Mouse (Mus musculus) liver, embryonic 12.5 days (tissue): ENCODE results near the gene Fbxw9. TPM values are rescaled to one million over a fixed set of nuclear protein-coding genes. Genes with fewer than 3 reads are reported as not detected.

Source experiments
- ATAC-seq: fragments of 200-750 bp; cut with Nextera tagmentation; 2 replicates; pipeline ENCODE4 v1.8.0; 2017; ENCODE audit warnings: moderate number of reproducible peaks, mild to moderate bottlenecking, moderate library complexity
- H3K27ac ChIP-seq: fragments of 300-500 bp; sonication (generic); 2 replicates; pipeline ENCODE4 v1.5.1; 2016; ENCODE audit warnings: mild to moderate bottlenecking
- H3K27me3 ChIP-seq: fragments of 300-500 bp; sonication (generic); replicated peaks from 2 replicates; pipeline ENCODE4 v1.6.1; 2016; ENCODE audit warnings: mild to moderate bottlenecking, moderate library complexity
- H3K36me3 ChIP-seq: fragments of 300-500 bp; sonication (generic); 2 replicates; pipeline ENCODE4 v1.6.1; 2016; ENCODE audit warnings: mild to moderate bottlenecking, moderate library complexity
- H3K4me1 ChIP-seq: fragments of 300-500 bp; sonication (generic); 2 replicates; pipeline ENCODE4 v1.6.1; 2016
- H3K4me2 ChIP-seq: fragments of 300-500 bp; sonication (generic); 2 replicates; pipeline ENCODE4 v1.6.1; 2016; ENCODE audit warnings: mild to moderate bottlenecking, moderate library complexity
- H3K4me3 ChIP-seq: fragments of 300-500 bp; sonication (generic); 2 replicates; pipeline ENCODE4 v1.5.1; 2016; ENCODE audit warnings: mild to moderate bottlenecking, moderate library complexity
- H3K9ac ChIP-seq: fragments of 300-500 bp; sonication (generic); 2 replicates; pipeline ENCODE4 v1.6.1; 2016; ENCODE audit warnings: mild to moderate bottlenecking, moderate library complexity
- H3K9me3 ChIP-seq: fragments of 300-500 bp; sonication (generic); replicated peaks from 2 replicates; pipeline ENCODE4 v1.6.1; 2016; ENCODE audit warnings: mild to moderate bottlenecking, moderate library complexity
- WGBS: fragments of 180-500 bp; shearing (Covaris S2); methylation state at CpG from one replicate; pipeline ENCODE4 v1.1.7; 2016; ENCODE audit not compliant: insufficient replicate concordance; 5-methylcytosine and 5-hydroxymethylcytosine counted together
- polyA plus RNA-seq: library from polyadenylated mRNA; unstranded; fragments of >200 nt; fragmentation: Nextera tagmentation; extraction: Ambion mirVana; gene quantifications from 2 replicates; pipeline ENCODE4 v1.2.1, GENCODE M21; 2016

The Fbxw9 gene
- polyA plus RNA-seq: 8.5 and 9.5 TPM in 2 replicates

- ATAC-seq: peak; percentile 82
- peak within 1 kb of the TSS; percentile 87 for H3K4me2 ChIP-seq
- H3K27me3 ChIP-seq: no peaks in the 10 kb centered on the region
- H3K9me3 ChIP-seq: no peaks in the 10 kb centered on the region
- peaks cover 36% of the 10 kb centered on the region for H3K36me3 ChIP-seq
- peak within 1 kb of the TSS; percentile 70 for H3K9ac ChIP-seq
- WGBS: 1% methylated on average over 52 of the region's 53 CpGs
- peak within 1 kb of the TSS; percentile 68 for H3K4me3 ChIP-seq
- peaks cover 14% of the 10 kb centered on the region for H3K4me1 ChIP-seq
- 0 out of 2 replicates have a peak within 1 kb of the TSS, but pooled peaks have one; percentile 5 for H3K27ac ChIP-seq
Observed at GRCm38 (mm10) chr8:85059879-85060616, at the start of gene Fbxw9. Fbxw9 (plus strand) TSS chr8:85060055.

- no peak overlapping the region for H3K4me3 ChIP-seq
- no peak overlapping the region; the same call in 1 of the 2 replicates for H3K9ac ChIP-seq
- H3K4me2 ChIP-seq: no peak overlapping the region
- H3K27ac ChIP-seq: no peak overlapping the region
- 12% methylated on average over 28 of the region's 28 CpGs for WGBS
- H3K4me1 ChIP-seq: peaks cover 19% of the 10 kb centered on the region
- ATAC-seq: no peak
- H3K27me3 ChIP-seq: peaks cover 83% of the 10 kb centered on the region
- H3K36me3 ChIP-seq: no peaks in the 10 kb centered on the region
- H3K9me3 ChIP-seq: no peaks in the 10 kb centered on the region
Observed at GRCm38 (mm10) chr8:85011242-85011641, 48.6 kb upstream of the Fbxw9 start.

- 5% methylated on average over 25 of the region's 26 CpGs for WGBS
- Histone ChIP-seq H3K36me3 (peaks cover 13% of the 10 kb centered on the region), H3K9me3 (no peaks in the 10 kb centered on the region), H3K27me3 (peaks cover 66% of the 10 kb centered on the region), H3K9ac (peak overlapping the region; percentile 56), H3K4me1 (peaks cover 13% of the 10 kb centered on the region), H3K4me3 (peak overlapping the region; percentile 38), H3K4me2 (peak overlapping the region; percentile 70), H3K27ac (no peak overlapping the region)
- peak; percentile 45; the same call in 1 of the 2 replicates for ATAC-seq
Observed at GRCm38 (mm10) chr8:85013230-85013840, 46.5 kb upstream of the Fbxw9 start.

GRCm38 (mm10) chr8:85014431-85014830, 45.4 kb upstream of the Fbxw9 start, which contains the start of gene Best2:
Best2 (minus strand) TSS chr8:85014531.
- no peaks in the 10 kb centered on the region for H3K9me3 ChIP-seq
- WGBS: 53% methylated on average over 1 of the region's 2 CpGs
- peaks cover 24% of the 10 kb centered on the region for H3K36me3 ChIP-seq
- H3K9ac ChIP-seq: peak within 1 kb of the TSS; percentile 56
- H3K4me1 ChIP-seq: peaks cover 13% of the 10 kb centered on the region
- peak within 1 kb of the TSS; percentile 70 for H3K4me2 ChIP-seq
- no peak within 1 kb of the TSS for H3K27ac ChIP-seq
- peaks cover 55% of the 10 kb centered on the region for H3K27me3 ChIP-seq
- H3K4me3 ChIP-seq: peak within 1 kb of the TSS; percentile 38
- ATAC-seq: no peak

- no peak overlapping the region for H3K4me2 ChIP-seq
- H3K4me1 ChIP-seq: peaks cover 9% of the 10 kb centered on the region
- no peak for ATAC-seq
- no peaks in the 10 kb centered on the region for H3K9me3 ChIP-seq
- peaks cover 47% of the 10 kb centered on the region for H3K36me3 ChIP-seq
- peaks cover 34% of the 10 kb centered on the region for H3K27me3 ChIP-seq
- WGBS: 64% methylated on average over 10 of the region's 10 CpGs
- no peak overlapping the region for H3K4me3 ChIP-seq
- no peak overlapping the region for H3K9ac ChIP-seq
- no peak overlapping the region for H3K27ac ChIP-seq
Observed at GRCm38 (mm10) chr8:85016724-85017123, 43.1 kb upstream of the Fbxw9 start.

- H3K27me3 ChIP-seq: peaks cover 29% of the 10 kb centered on the region
- no peak overlapping the region for H3K4me2 ChIP-seq
- H3K9ac ChIP-seq: no peak overlapping the region
- peaks cover 52% of the 10 kb centered on the region for H3K36me3 ChIP-seq
- no peak overlapping the region for H3K4me3 ChIP-seq
- H3K4me1 ChIP-seq: peaks cover 9% of the 10 kb centered on the region
- ATAC-seq: no peak
- H3K27ac ChIP-seq: no peak overlapping the region
- 69% methylated on average over 5 of the region's 5 CpGs for WGBS
- no peaks in the 10 kb centered on the region for H3K9me3 ChIP-seq
Observed at GRCm38 (mm10) chr8:85017209-85017608, 42.6 kb upstream of the Fbxw9 start.

- H3K4me2 ChIP-seq: no peak overlapping the region
- H3K9me3 ChIP-seq: no peaks in the 10 kb centered on the region
- H3K4me3 ChIP-seq: no peak overlapping the region
- H3K9ac ChIP-seq: no peak overlapping the region
- ATAC-seq: no peak
- H3K4me1 ChIP-seq: peaks cover 25% of the 10 kb centered on the region
- peaks cover 71% of the 10 kb centered on the region for H3K36me3 ChIP-seq
- 84% methylated on average over 3 of the region's 3 CpGs for WGBS
- H3K27ac ChIP-seq: no peak overlapping the region
- no peaks in the 10 kb centered on the region for H3K27me3 ChIP-seq
Observed at GRCm38 (mm10) chr8:85021514-85022055, 38.3 kb upstream of the Fbxw9 start.

- Histone ChIP-seq H3K4me3 (peak overlapping the region; percentile 100), H3K36me3 (peaks cover 60% of the 10 kb centered on the region), H3K27ac (no peak overlapping the region), H3K4me2 (peak overlapping the region; percentile 96), H3K27me3 (no peaks in the 10 kb centered on the region), H3K9ac (peak overlapping the region; percentile 82), H3K9me3 (no peaks in the 10 kb centered on the region), H3K4me1 (peaks cover 36% of the 10 kb centered on the region)
- WGBS: 88% methylated on average over 3 of the region's 3 CpGs
- no peak for ATAC-seq
Observed at GRCm38 (mm10) chr8:85023846-85024245, 36.0 kb upstream of the Fbxw9 start.

GRCm38 (mm10) chr8:85025098-85025932, 34.5 kb upstream of the Fbxw9 start, which contains the start of gene Asna1:
Asna1 (minus strand) TSS chr8:85025281.
- H3K9ac ChIP-seq: peak within 1 kb of the TSS; percentile 100
- peaks cover 60% of the 10 kb centered on the region for H3K36me3 ChIP-seq
- no peaks in the 10 kb centered on the region for H3K27me3 ChIP-seq
- H3K9me3 ChIP-seq: no peaks in the 10 kb centered on the region
- peak within 1 kb of the TSS; percentile 96 for H3K27ac ChIP-seq
- ATAC-seq: peak; percentile 82
- peak within 1 kb of the TSS; percentile 100 for H3K4me3 ChIP-seq
- H3K4me1 ChIP-seq: peaks cover 51% of the 10 kb centered on the region
- H3K4me2 ChIP-seq: peak within 1 kb of the TSS; percentile 96
- 3% methylated on average over 30 of the region's 30 CpGs for WGBS

GRCm38 (mm10) chr8:85026670-85027515, 33.0 kb upstream of the Fbxw9 start, which contains the start of gene Trir:
Trir (plus strand) TSS chr8:85026823.
- no peaks in the 10 kb centered on the region for H3K9me3 ChIP-seq
- WGBS: under 1% methylated on average over 71 of the region's 75 CpGs
- H3K4me2 ChIP-seq: peak within 1 kb of the TSS; percentile 96
- peak within 1 kb of the TSS; percentile 100 for H3K4me3 ChIP-seq
- peak; percentile 84 for ATAC-seq
- peak within 1 kb of the TSS; percentile 100 for H3K9ac ChIP-seq
- peaks cover 55% of the 10 kb centered on the region for H3K4me1 ChIP-seq
- H3K27me3 ChIP-seq: no peaks in the 10 kb centered on the region
- peak within 1 kb of the TSS; percentile 96 for H3K27ac ChIP-seq
- peaks cover 60% of the 10 kb centered on the region for H3K36me3 ChIP-seq

GRCm38 (mm10) chr8:85027516-85027855, 32.4 kb upstream of the Fbxw9 start:
- Histone ChIP-seq H3K27ac (peak overlapping the region; percentile 96), H3K36me3 (peaks cover 60% of the 10 kb centered on the region), H3K9me3 (no peaks in the 10 kb centered on the region), H3K4me2 (peak overlapping the region; percentile 96), H3K9ac (peak overlapping the region; percentile 100), H3K4me1 (peaks cover 58% of the 10 kb centered on the region), H3K4me3 (peak overlapping the region; percentile 100), H3K27me3 (no peaks in the 10 kb centered on the region)
- under 1% methylated on average over 13 of the region's 13 CpGs for WGBS
- no peak for ATAC-seq
